Mouse (Mus musculus): ENCODE data around the gene Vav3.

Vav3 gene

GRCm38 (mm10) chr3:109340274-109341070 lies at the start of gene Vav3:
Gene Vav3, plus strand, starts transcription at chr3:109340653.
- peak; percentile 77 for DNase-seq

GRCm38 (mm10) chr3:109298857-109299256 lies 41.6 kb upstream of the Vav3 start:
- DNase-seq, result no peak

GRCm38 (mm10) chr3:109299303-109300074 lies 41.0 kb upstream of the Vav3 start:
- no peak for DNase-seq

GRCm38 (mm10) chr3:109302059-109302458 lies 38.4 kb upstream of the Vav3 start:
- no peak for DNase-seq

- no peak for DNase-seq
These were observed 33.0 kb upstream of the Vav3 start for GRCm38 (mm10) chr3:109307406-109307805.

DNA sequence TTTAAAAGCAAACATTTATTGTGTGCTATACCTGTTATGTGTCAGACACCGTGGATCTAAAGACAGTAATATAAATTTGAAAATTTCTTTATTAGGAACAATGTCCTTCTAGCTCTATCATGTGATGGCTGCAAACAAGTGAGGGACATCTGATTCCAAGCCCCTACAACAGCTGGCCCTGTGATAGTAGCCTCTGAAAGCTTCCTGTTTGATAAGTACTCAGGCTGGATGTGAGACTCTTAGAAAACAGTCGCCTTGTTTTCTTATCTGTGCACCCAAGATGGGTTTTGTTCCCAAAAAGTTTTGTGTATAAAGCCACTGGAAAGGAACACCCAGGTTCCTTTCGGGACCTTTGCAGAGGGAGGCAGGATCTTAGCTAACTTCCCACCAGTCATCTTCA lies 32.0 kb upstream of the Vav3 start:
- DNase-seq, result no peak

DNA sequence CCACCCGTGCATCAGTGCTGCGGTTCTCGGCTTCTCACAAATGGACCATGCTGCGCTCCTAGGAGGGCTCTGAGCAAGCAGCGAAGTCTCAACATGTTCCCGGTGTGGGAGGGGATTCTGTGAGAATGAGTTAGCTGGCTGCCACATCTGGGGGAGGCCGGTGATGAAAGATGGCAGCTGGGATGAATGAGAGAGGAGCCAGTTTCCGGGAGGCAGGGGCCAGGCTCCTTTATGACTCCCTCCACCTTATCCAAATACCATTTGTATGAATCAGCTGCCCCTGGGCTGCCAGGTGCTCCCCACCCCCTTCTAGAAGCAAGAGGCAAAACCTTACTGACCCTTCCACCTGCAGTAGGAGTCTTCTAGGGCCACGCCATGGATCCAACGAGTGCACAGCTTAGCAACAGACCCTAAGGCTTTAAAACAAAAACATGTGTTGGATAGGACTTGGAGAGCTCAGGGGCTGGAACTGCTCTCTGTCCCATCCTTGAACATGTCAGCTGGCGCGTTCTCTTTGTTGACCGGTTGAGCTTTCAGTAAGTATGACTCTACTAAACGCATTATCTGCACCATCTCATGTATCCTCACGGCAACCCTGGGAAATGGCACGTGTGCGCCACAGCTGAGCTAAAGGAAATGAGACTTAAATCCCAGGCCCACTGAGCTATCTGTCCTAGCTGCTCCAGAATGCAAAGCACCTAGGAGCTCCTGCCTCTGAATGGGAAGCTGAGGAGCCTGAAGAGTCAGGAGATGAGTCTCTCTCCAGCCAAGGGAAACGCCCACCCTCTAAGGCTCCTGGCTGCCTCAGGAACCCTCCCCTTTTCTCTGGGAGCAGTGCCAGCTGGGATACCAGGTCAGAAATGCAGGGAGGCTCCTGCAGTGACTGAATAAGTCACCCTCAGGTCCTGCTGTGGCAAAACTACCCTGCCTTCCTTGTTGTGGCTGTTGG lies 30.9 kb upstream of the Vav3 start:
- DNase-seq, result no peak

- no peak for DNase-seq
These were observed 29.2 kb upstream of the Vav3 start for GRCm38 (mm10) chr3:109311172-109311824.

- DNase-seq, result no peak
These were observed 28.6 kb upstream of the Vav3 start for GRCm38 (mm10) chr3:109311875-109312274.

DNA sequence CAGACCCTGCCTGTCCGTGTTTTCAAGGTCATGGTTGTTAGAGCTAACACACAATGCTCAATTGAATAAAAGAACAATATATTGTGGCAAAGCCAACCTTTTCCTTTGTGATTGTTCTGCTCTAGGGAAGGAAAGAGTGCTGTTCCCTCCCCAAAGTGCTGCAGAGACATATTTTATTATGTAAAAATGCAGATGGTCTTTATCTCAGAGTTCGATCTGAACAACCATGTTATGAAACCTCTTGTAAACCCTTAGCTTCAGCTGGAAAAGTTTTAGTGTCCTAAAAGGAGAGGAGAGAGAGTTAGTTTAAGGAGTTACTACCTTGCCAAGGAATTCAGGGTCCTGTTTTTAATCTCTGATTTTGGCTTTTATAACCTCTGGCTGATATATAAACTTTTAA lies 27.0 kb upstream of the Vav3 start:
- DNase-seq, result no peak

- DNase-seq, result no peak
These were observed 18.2 kb upstream of the Vav3 start for GRCm38 (mm10) chr3:109322225-109322624.

- DNase-seq, result peak; percentile 65
These were observed 16.8 kb upstream of the Vav3 start for GRCm38 (mm10) chr3:109323447-109324300.

GRCm38 (mm10) chr3:109327128-109327527 lies 13.3 kb upstream of the Vav3 start:
- DNase-seq, result no peak

DNA sequence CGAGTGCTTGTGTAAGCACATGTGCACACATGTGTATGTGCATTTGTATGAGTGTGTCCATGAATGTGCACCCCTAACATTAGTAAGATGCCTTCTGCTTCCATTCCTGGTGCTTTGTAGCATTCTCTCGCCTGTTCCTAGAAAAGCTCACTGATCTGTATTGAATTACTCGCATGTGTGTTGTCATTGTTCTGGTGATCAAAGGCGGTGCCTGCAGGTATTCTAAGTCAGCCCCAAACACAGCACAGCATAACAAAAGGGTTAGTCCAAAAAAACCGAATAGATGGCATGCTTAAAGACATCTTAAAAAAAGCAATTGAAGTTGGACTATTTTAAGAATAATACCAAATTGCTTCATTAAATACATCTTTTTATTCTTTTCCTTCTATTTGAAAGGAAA lies 7.7 kb upstream of the Vav3 start:
- DNase-seq, result no peak

DNA sequence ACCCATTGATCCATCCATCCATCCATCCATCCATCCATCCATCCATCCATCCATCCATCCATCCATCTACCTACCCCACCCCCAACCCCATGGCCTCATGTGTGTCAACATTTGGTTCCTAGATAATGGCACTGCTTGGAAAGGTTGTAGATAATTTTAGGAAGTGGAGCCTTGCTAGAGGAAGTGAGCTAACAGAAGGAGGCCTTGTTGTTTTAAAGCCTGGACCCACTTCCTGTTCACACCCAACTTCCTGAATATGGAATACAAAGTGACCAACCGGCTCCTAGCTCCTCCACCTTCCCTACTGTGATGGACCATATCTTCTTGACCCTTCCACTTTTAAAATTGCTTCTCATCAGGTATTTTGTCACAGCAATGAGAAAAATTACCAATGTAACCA lies 5.0 kb upstream of the Vav3 start:
- no peak for DNase-seq

DNA sequence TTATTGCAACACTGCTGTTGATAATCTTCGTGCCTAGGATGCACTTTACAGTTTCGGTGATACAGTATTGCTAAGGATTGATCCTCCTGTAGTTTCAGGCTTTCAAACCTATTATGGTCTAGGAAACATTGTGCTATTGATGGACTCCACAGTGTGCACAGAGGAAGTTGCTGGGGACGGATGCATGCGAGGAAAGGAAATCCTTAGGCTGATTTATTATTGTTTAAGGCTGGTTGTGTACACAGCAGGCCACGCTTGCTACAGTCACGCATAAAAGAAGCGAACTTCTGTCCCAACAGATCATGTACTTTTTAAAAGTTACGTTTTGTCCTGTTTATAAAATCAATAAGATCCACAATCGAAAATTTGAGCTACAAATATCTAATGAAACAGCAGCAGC lies 1.2 kb upstream of the Vav3 start:
- no peak for DNase-seq

DNA sequence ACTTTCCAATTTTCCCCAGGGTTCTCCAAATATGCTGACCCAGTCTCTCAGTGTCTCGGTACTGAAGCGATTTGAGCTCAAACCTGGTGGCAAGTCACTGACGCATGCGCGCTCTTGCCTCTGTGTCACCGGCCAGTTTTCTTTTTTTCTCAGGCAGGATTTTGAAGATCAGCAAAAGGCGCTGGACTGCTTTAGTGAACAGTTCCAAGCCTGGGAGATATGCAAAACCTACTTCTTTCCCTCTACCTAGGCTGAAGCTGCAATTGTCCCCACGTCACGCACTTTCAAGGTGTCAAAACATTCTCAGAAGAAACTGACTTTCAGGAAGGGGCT lies 546 bp upstream of the Vav3 start:
- peak; percentile 60 for DNase-seq

DNA sequence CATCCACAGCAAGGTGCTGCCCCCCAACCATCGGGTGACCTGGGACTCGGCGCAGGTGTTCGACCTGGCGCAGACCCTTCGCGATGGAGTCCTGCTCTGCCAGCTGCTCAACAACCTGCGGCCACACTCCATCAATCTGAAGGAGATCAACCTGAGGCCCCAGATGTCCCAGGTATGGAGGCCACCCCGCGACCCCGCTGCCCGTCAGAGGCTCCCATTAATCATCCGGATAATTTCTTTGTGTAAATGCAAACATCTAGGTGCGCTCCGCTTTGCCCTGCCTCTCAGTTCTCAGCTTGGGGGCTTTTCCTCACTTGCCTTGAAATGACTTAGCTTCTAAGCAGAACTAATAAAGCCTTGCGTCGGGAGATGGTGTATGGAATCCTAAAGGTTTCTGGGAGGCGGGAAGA lies 623 bp downstream of the Vav3 start:
- no peak for DNase-seq

GRCm38 (mm10) chr3:109341631-109342030 lies 1.2 kb downstream of the Vav3 start:
- DNase-seq, result peak; percentile 75

DNA sequence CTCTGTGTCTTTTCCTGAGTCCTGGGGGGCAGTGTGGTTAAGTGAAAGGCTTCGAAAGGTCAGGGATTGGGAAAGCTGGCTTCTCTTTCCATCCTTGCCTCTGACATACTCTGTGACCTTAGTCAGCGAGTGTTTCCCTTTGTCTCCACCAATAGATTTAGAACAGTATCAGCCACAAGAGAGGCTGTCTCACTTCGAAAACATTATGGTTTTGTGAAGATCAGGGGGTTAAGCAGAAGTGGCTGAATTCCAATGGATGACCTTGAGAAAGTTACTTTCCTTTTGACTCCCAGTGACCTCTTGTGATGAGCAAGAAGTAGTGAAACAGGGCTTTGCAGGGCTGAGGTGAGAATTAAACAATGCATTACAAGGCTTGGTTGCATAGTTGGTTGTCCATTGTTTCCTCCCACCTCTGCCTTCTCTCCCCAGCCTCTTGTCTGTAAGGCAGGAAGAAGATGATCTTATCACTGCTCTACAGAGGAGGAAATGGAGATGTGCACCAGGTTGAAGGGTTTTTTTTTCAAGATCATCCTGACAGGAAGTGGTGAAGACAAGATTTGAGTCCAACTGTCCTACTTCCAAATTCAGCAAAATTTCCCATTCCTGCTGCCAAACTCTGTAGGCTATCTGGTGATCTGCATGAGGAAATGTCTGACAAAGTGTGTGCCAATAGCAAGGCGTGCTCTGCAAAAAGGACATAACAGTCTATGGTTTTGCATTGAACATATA lies 11.7 kb downstream of the Vav3 start:
- peak; percentile 15 for DNase-seq

- no peak for DNase-seq
These were observed 12.2 kb downstream of the Vav3 start for GRCm38 (mm10) chr3:109352690-109353089.
